Mouse (Mus musculus) cortical plate, adult 2 months (tissue): ENCODE measurements around the gene Upk1b.

Experiments used
- CTCF ChIP-seq: fragments of 200-500 bp; IDR thresholded peaks from 2 replicates; pipeline ENCODE4 v1.5.1; 2011; ENCODE audit warnings: mild to moderate bottlenecking, control low read depth, low read length; ENCODE audit not compliant: insufficient read depth; ENCODE audit errors: extremely low read depth
- POLR2A ChIP-seq: fragments of 200-500 bp; IDR thresholded peaks from 2 replicates; pipeline ENCODE4 v1.6.1; 2011; ENCODE audit warnings: mild to moderate bottlenecking, low read length, control low read depth; ENCODE audit not compliant: insufficient read depth; ENCODE audit errors: extremely low read depth

GRCm38 (mm10) chr16:38760239-38760638 lies 39.9 kb downstream of the Upk1b start:
- TF ChIP-seq CTCF, result no peak
- TF ChIP-seq POLR2A, result no peak
